Mouse (Mus musculus): ENCODE measurements around the gene Theg.

- no peak for TF ChIP-seq EP300 (IDR thresholded peaks at IDR 0.05; ENCODE audit: low read depth)
- TF ChIP-seq CTCF (IDR thresholded peaks at IDR 0.05; ENCODE audit: low read depth): no peak
Observed at GRCm38 (mm10) chr10:79607892-79608291, 20.8 kb upstream of the Theg start.

All from liver, postnatal 0 days (tissue).